Mouse (Mus musculus): ENCODE measurements at regions not wholly inside any gene's neighbourhood (a gene's known extent, or its start where the extent isn't known, plus 50 kb on each side); places are given as distances from the start of the nearest gene placed in this dataset.
"Not testable (repeated sequence)": the region's sequence is repeated elsewhere in the genome, so short reads cannot be mapped to it uniquely, and the experiment has no call there.

DNA sequence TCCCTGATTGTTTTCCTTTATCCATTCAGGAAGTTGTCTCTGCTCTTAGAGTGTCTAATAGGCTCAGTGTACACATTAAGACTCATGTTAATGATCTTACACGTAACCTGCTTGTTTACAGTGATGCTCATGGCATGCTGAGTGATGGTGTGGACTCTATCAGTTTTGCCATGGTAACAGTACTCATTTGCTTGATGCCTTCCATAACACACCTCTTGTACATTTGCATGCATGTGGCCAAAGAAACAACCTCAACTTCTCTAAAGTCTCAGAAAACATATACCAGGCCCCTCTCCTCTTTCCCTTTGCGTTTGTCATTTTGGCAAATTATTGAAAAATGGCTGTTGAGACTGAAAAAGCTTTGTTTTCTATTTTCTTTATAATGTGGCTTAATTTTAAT is 155.0 kb downstream of the Ube2e3 start:
- no peak for DNase-seq (ENCODE audit: low spot score in 2 of 2)

DNA sequence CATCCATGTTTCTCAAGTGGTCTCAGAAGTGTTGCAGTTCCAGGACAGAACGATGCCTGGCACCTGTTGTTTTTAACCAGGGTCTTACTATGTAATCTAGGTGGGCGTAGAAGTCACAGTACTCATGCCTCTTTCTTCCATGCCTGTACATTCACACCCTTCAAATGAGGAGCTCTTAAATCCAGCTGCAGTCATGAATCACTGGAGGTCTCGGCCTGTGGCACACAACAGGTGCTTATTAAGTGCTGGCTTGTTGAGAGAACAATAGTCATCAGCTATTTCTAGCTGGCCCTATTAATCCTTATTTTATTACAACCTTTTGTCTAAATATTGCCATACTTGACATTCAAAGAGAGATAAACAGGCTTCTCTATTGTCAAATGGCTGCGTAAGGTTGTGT is 157.8 kb downstream of the Ube2e3 start:
- no peak for DNase-seq (ENCODE audit: low spot score in 2 of 2)

GRCm38 (mm10) chr2:79030990-79031389 is 163.1 kb downstream of the Ube2e3 start:
- no peak for DNase-seq (ENCODE audit: low spot score in 2 of 2)

DNA sequence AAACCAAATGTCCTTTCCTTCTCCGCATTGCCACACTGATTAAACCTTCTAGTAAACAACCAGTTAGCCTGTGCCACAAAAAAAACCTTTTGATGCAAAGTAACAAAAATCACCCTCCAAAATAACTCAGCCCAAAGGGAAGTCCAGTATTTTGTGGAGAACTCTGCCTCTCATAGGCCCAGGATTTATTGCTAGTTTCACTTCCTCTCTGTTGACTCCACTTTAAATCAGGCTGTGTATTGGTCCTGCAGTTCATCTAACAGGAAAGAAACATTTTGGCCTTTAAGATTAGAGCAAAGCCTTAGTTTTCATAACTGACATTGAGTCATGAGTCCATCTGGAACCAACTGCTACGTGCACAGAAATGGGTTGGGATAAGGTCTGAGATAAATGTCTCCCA is 168.4 kb downstream of the Ube2e3 start:
- DNase-seq (ENCODE audit: low spot score in 2 of 2) = no peak

GRCm38 (mm10) chr2:79038624-79039023 is 170.7 kb downstream of the Ube2e3 start:
- no peak for DNase-seq (ENCODE audit: low spot score in 2 of 2)

DNA sequence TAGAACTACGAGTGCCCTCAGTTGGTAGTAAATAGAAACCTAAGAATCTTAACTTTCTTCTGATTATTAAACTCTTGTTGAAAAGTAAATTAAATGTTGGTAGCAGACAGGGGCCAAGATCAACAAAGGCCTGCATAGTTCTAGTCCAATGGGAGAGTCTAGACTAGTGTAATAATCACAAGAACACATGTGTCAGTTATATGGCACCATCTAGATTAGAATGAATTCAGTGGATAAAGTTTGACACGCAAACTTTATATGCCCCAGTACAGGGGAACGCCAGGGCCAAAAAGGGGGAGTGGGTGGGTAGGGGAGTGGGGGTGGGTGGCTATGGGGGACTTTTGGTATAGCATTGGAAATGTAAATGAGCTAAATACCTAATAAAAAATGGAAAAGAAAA is 176.9 kb downstream of the Ube2e3 start:
- DNase-seq (ENCODE audit: low spot score in 2 of 2) = not testable (repeated sequence)

GRCm38 (mm10) chr2:79045508-79045907 is 177.6 kb downstream of the Ube2e3 start:
- no peak for DNase-seq (ENCODE audit: low spot score in 2 of 2)

GRCm38 (mm10) chr2:79048020-79048419 is 180.1 kb downstream of the Ube2e3 start:
- DNase-seq (ENCODE audit: low spot score in 2 of 2) = no peak

GRCm38 (mm10) chr2:79048777-79049537 is 181.0 kb downstream of the Ube2e3 start:
- no peak for DNase-seq (ENCODE audit: low spot score in 2 of 2)

DNA sequence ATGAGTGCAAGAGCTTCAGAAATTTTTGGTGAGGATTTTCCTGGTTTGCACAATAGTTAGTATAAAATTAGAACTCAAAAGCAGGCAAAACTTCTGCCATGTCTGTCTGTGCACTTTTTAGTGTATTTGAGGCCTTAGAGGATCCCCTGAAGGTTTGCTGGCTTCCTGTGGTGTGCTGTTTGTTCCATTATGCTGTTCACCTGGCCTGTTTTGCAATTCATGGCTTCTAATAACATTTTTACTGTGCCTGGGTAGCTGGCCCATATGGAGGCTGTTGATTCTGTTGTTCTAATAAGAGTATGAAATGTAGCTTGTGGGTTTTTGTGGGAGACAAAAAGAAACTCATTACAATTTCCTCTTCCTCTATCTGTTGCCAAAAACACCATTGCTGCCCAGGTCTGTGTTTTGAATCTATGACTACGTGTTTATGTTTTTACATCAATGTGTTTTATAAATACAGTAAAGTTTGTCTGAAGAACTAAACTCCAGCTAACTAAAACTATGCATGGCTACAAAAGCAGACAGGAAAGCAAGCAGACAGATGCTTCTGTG is 182.6 kb downstream of the Ube2e3 start:
- DNase-seq (ENCODE audit: low spot score in 2 of 2) = no peak

DNA sequence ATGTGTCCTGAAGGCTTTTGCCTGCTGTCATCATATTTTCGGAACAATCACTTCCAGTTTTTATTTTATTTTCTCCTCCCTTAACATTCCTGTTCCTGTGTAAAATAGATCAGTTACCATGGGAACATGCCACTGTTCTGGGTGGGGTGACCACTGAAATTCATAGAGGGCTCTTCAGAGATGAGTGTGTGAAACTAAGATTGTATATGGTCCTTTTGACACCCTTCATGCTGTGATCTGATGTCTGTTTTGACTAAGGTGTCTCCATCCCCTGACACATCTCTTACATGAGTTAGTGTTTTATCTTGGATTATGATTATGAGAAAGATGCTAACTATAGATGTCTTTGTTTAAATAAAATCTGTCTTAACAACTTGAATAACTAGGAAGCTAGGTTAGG is 184.3 kb downstream of the Ube2e3 start:
- no peak for DNase-seq (ENCODE audit: low spot score in 2 of 2)

GRCm38 (mm10) chr2:79056138-79056537 is 188.2 kb downstream of the Ube2e3 start:
- DNase-seq (ENCODE audit: low spot score in 2 of 2) = peak; percentile 11 to 20

DNA sequence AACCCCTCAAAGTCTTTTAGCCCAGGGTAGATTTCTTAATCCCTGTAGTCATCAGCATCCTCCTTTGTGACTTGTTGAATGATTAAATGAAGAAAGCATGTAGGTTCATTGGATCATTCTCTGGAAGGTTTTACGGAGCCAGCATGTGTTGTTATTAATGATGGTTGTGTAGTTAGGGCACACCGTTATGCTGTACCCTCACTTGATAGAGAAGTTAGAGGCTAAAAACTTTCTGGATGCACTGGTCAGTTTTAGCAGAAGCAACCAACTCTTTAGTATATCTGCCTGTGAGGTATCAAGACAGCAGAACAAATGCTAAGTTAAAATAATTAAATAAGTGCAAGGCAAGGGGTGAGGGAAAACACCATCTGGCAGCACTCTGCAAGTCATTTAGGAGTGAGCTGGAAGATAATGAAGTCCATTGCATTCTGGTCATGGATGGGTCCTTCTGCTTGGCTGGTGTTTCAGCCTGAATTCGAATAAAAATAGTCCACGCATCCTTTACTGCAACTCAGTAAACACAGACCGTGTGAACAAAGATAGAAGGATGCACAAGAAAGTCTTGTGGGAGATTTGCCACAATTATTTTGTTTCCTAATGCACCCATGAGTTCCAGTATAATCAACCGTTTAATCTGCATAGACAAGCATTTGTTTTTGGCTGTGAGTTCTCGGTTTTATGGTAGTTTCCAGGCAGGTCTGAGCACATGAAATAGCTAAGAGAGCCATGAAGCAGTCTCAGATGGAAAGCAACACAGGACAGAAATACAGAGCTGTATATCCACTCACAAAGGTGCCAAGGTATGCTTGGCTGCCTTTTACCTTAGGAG is 191.4 kb downstream of the Ube2e3 start:
- DNase-seq (ENCODE audit: low spot score in 2 of 2) = no peak

DNA sequence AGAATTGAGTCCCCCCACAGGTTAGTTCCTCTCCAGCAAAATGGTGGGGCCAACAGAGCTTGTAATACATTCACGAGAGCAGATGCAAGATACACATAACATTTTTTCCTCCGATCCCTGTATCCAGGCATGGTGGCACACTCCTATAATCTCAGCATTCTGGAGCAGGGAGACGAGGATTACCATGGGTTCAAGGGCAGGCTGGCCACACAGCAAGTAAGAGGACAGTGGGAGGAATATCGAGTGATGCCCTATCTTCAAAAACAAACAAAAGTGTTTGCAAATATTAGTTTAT is 192.0 kb downstream of the Ube2e3 start:
- no peak for DNase-seq (ENCODE audit: low spot score in 2 of 2)

DNA sequence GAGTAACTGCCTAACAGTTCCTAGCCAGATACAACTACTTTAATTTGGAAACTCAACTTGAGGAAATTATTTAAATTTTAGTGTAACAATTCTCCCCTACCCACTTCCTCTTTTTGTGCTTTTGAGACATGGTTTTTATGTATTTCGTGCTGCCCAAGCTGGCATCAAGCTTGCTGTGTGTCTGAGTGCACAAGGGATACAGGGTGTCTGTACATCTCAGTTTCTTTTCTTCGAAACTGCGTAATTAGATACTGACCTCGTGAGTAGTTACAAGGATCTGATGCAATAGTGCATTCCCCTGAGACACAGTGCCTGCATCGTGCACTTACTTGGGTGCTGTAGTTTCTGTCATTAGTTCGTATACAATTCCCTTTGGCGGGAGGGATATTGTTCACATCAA is 192.4 kb downstream of the Ube2e3 start:
- no peak for DNase-seq (ENCODE audit: low spot score in 2 of 2)

- DNase-seq (ENCODE audit: low spot score in 2 of 2) = no peak
These were observed 193.6 kb upstream of the Itga4 start for GRCm38 (mm10) chr2:79061645-79062044.

DNA sequence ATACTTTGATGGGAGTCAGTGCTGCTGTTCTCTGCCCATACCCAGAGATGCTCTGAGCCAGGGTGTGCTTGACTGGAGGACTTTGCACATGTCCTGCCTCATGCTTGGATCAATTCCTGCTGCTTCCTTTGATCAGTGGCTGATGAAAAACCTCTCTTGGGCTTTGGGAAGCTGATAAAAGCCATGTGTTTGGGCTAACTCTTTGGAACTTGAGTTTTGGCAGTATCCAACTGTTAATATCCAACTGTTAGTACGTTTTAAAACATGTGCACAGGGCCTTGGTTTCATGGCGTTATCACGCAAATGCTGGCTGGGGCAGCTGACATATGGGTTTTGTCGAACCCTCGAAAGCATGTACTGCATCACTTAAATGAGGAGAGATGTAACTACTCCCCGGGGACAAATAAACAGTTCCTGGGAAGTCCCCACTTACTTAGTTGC is 193.0 kb upstream of the Itga4 start:
- DNase-seq (ENCODE audit: low spot score in 2 of 2) = no peak

GRCm38 (mm10) chr2:79063641-79064040 is 191.6 kb upstream of the Itga4 start:
- no peak for DNase-seq (ENCODE audit: low spot score in 2 of 2)

GRCm38 (mm10) chr2:79065321-79065720 is 189.9 kb upstream of the Itga4 start:
- DNase-seq (ENCODE audit: low spot score in 2 of 2) = no peak

- DNase-seq (ENCODE audit: low spot score in 2 of 2) = no peak
These were observed 179.1 kb upstream of the Itga4 start for GRCm38 (mm10) chr2:79076115-79076514.

DNA sequence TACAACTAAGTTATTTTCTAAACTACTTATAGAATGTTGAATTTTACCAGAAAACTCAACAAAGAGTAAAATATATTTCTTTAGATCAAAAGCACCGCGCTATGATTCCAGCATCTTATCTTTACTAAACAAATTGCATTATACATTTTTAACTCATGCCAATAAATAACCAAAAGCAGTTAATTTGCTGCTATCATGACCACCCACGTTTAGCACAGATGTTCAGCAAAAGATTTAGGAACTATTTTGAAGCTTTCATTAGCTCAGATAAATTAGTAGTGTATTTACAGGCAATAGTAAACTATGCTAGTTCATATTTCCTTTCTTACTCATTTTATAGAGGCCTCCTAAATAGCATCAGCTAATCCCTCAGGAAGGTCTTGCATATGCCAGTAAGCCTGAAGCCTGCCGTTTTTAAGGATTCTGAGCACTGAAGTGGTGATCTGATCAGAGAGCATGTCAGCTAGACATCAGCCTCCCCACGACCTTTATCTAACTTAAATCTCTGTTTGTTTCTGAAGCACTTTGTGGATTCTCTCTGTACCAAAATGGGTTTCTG is 176.3 kb upstream of the Itga4 start:
- DNase-seq (ENCODE audit: low spot score in 2 of 2) = no peak

GRCm38 (mm10) chr2:79081769-79082168 is 173.5 kb upstream of the Itga4 start:
- DNase-seq (ENCODE audit: low spot score in 2 of 2) = no peak

DNA sequence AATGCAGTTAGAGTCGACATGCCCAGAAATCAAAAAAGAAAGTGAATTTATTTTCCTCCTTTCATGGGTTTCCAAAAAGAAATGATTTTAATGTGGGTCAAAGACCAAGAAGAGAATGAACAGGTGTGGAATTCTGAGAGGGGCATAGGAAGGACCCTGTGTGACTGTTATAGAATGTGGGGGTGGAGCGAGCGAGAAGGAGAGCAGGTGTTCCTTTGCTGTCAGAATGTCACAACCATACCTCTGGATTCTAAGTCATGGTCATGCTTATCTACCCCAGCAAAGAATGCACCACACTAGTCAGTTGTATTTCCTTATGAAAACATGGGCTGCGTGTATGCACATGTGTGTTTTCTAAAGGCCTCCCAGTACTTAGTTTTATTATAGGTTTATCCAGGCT is 168.9 kb upstream of the Itga4 start:
- peak; percentile 15 to 37 for DNase-seq (ENCODE audit: low spot score in 2 of 2)
